In genomic region chr4:150933503-150933902, GRCm38 (mm10) we compare ENCODE assay signal across 15 mouse cellular contexts.
"Had no signal": no experiment of that assay in that cellular context is flagged by ENCODE, and none has a peak within 500 bp of the region (broad histone marks: within the 10 kb centered on the region; RNA-seq: fewer than 3 reads in every experiment).

No protein-coding gene starts in this region.

- H3K4me3 ChIP-seq: neural tube, embryonic 15.5 days; stomach, embryonic 15.5 days had no signal

- H3K27ac ChIP-seq: neural tube, embryonic 15.5 days; stomach, embryonic 15.5 days; stomach, postnatal 0 days had no signal

- H3K9ac ChIP-seq: neural tube, embryonic 15.5 days; stomach, embryonic 15.5 days had no signal

- H3K4me1 ChIP-seq: neural tube, embryonic 15.5 days; stomach, embryonic 15.5 days had no signal

- H3K36me3 ChIP-seq: neural tube, embryonic 15.5 days; stomach, embryonic 15.5 days had no signal

- H3K4me2 ChIP-seq: neural tube, embryonic 15.5 days; stomach, embryonic 15.5 days had no signal

- H3K27me3 ChIP-seq: neural tube, embryonic 15.5 days; stomach, embryonic 15.5 days had no signal

- DNase-seq: retina, postnatal 1 day; right cerebral cortex, adult 18-20 months; right cerebral cortex, postnatal 14 days; right cerebral cortex, postnatal 25 days; right cerebral cortex, postnatal 4 days; spleen, adult 18-20 months; thymus, adult 18-20 months; thymus, adult 2 months; thymus, postnatal 14 days; thymus, postnatal 25 days; thymus, postnatal 36 days; thymus, postnatal 4 days had no signal

- H3K9me3 ChIP-seq: neural tube, embryonic 15.5 days; stomach, embryonic 15.5 days had no signal
